Mouse (Mus musculus) cerebellum, postnatal 25 days (tissue): ENCODE data around the gene Dkc1.

ENCODE experiments used
- DNase-seq, 2 experiments: peaks; one replicate each; pipeline ENCODE4 v3.0.0; 2021; ENCODE audit warnings: mixed read lengths in 2 of 2

Gene Dkc1

DNA sequence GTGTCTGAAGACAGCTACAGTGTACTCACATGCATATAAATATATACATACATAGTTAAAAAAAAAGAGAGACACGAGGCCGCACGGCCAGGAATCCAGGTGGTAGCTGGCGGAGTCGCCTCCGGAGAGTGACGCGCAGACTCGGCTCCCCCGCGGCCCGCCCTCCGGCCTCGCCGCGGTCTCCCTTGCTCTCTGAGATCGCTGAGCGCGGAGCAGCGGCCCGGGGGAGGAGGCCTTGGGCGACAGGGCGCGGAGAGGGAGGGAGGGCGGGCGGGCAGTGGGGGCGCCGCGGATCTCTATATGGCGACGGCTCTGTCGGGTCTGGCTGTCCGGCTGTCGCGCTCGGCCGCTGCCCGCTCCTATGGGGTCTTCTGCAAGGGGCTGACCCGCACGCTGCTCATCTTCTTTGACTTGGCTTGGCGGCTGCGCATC is 47.5 kb downstream of the Dkc1 start:
- DNase-seq = peak; percentile 8 to 47

DNA sequence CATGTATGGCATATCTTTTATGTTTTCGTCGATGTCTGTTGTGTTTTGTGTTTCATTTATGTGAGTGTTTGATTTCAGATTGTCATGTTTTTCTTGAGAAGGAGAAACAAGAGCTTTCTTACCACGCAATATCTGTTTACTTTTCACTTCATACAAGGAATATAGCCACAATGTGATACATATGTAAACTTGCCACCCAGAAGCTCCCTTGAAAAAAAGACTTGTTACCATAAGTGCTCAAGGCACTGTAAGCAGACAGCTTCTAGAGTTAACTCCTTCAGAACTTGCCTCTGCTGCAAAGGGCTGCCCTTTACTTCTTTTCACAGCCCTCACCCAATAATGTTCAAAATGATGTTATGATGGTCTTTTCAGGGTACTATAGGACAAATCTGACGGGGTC is 52.8 kb downstream of the Dkc1 start:
- no peak for DNase-seq

DNA sequence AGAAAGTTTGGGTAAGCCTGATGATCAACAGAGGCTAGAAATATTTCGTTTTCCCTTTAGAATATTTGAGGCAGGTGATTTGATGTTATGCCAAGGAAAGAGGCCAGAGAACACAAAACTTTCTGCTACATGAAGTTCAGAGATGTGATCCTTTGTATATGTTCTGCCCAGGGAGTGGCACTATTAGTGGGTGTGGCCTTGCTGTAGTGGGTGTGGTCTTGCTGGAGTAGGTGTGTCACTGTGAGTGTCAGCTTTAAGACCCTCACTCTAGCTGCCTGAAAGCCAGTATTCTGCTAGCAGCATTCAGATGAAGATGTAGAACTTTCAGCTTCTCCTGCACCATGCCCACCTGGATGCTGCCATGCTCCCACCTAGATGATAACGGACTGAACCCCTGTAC is 54.6 kb downstream of the Dkc1 start:
- no peak for DNase-seq

- DNase-seq = no peak
Observed at GRCm38 (mm10) chrX:75152249-75152648, 56.6 kb downstream of the Dkc1 start.

- peak; percentile 27 to 66 for DNase-seq
Observed at GRCm38 (mm10) chrX:75155576-75156243, 60.1 kb downstream of the Dkc1 start.
